Mouse (Mus musculus): ENCODE measurements around the gene Ube2m.

The Ube2m gene

GRCm38 (mm10) chr7:12998851-12999250, 39.2 kb downstream of the Ube2m start, which contains the start of gene Trim28:
TSS of gene Trim28 (plus strand) at chr7:12999114.
- no peak for DNase-seq (ENCODE audit: low spot score)

GRCm38 (mm10) chr7:12998053-12998452, 40.0 kb downstream of the Ube2m start, which contains the start of gene Slc27a5:
TSS of gene Slc27a5 (minus strand) at chr7:12998192.
- no peak for DNase-seq (ENCODE audit: low spot score)

GRCm38 (mm10) chr7:12997230-12997629, 40.8 kb downstream of the Ube2m start:
- no peak for DNase-seq (ENCODE audit: low spot score)

- DNase-seq (ENCODE audit: low spot score), result no peak
These were observed 42.2 kb downstream of the Ube2m start for GRCm38 (mm10) chr7:12995862-12996261.

- no peak for DNase-seq (ENCODE audit: low spot score)
These were observed 44.9 kb downstream of the Ube2m start for GRCm38 (mm10) chr7:12993148-12993547.

- DNase-seq (ENCODE audit: low spot score), result peak; percentile 36
These were observed 45.9 kb downstream of the Ube2m start for GRCm38 (mm10) chr7:12992222-12992621.

GRCm38 (mm10) chr7:12987409-12988189, 50.5 kb downstream of the Ube2m start:
- DNase-seq (ENCODE audit: low spot score), result no peak

- DNase-seq (ENCODE audit: low spot score), result no peak
These were observed 51.2 kb downstream of the Ube2m start for GRCm38 (mm10) chr7:12986906-12987305.

GRCm38 (mm10) chr7:12985724-12986123, 52.4 kb downstream of the Ube2m start:
- no peak for DNase-seq (ENCODE audit: low spot score)
